Mouse (Mus musculus) testis, adult 2 months (tissue): ENCODE data around the gene Mafg. TPM values are rescaled to one million over a fixed set of nuclear protein-coding genes. Genes with fewer than 3 reads are reported as not detected.
A peak's percentile ranks its signal among the peaks of the same experiment; 100 is the strongest.

Experiments used
- H3K27ac ChIP-seq: fragments of 200-500 bp; 2 replicates; pipeline ENCODE4 v1.5.1; 2012; ENCODE audit warnings: low read depth, low read length; ENCODE audit not compliant: control insufficient read depth, insufficient read depth
- H3K27me3 ChIP-seq: fragments of 200-500 bp; 2 replicates; pipeline ENCODE4 v1.6.1; 2012; ENCODE audit warnings: mild to moderate bottlenecking, low read length, moderate library complexity; ENCODE audit not compliant: control insufficient read depth, insufficient read depth
- H3K36me3 ChIP-seq: fragments of 200-500 bp; 2 replicates; pipeline ENCODE4 v1.6.1; 2012; ENCODE audit warnings: mild to moderate bottlenecking, low read length; ENCODE audit not compliant: control insufficient read depth, insufficient read depth
- H3K4me1 ChIP-seq: fragments of 200-500 bp; 2 replicates; pipeline ENCODE4 v1.6.1; 2012; ENCODE audit warnings: low read length; ENCODE audit not compliant: control insufficient read depth, insufficient read depth
- H3K4me3 ChIP-seq: fragments of 200-500 bp; 2 replicates; pipeline ENCODE4 v1.5.1; 2012; ENCODE audit warnings: low read depth, mild to moderate bottlenecking, low read length, moderate library complexity, mixed read lengths; ENCODE audit not compliant: control insufficient read depth
- CTCF ChIP-seq: fragments of 200-500 bp; IDR thresholded peaks from 2 replicates; pipeline ENCODE4 v1.5.1; 2012; ENCODE audit warnings: low read depth, mild to moderate bottlenecking, inconsistent platforms, low read length, moderate library complexity; ENCODE audit not compliant: control insufficient read depth, insufficient read depth, insufficient replicate concordance
- POLR2A ChIP-seq: fragments of 200-500 bp; IDR thresholded peaks from 2 replicates; pipeline ENCODE4 v1.6.1; 2012; ENCODE audit warnings: low read depth, mild to moderate bottlenecking, inconsistent platforms, low read length, moderate library complexity; ENCODE audit not compliant: control insufficient read depth
- polyA plus RNA-seq: library from polyadenylated mRNA; depleted of rRNA; stranded (reverse); fragments of >200 nt; gene quantifications from 2 replicates; pipeline ENCODE4 v1.2.3, GENCODE M21; 2012

Gene Mafg
- polyA plus RNA-seq, 1 experiment, result 9.5 TPM

DNA sequence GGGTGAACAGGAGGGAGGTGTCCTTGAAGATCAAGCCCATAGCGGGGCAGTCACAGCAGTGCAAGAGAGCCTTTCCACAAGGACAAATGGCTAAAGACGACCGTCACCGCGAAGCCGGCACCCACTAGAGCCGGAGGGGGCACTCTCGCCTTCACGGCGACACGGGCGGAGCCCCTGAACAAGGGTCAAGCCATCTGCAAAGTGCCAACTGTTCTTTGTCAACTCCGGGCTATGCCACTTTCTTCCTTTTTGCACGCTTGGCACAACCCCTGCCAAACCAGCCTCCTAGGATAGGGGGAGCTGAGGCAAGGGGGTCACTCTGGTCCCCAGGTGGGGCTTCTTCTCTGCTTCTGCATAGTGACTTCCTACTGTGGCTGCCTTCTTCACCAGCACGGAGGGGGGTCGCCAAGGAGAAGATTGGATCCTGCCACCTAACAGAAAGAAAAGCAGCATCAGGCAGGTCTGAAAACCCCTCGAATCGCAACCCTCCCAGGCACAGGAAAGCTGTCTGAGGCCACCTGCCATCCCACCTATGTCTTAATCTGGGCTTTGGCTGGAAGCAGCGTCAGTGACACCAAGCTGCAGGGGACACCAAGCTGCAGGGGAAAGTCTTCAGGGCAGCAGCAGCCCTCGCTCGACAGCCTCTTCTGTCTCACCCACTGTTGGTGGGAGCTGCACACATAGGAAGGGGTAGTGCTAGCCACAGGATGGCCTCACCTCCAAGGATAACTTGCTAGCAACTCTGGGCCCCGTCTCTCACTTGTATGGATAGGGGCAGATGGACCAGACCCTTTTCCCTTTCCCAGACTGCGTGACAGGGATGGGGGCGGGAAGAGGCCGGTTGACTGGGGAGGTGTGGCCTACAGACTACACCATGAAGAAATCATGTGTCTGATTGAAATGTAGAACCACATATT, 14.5 kb downstream of the Mafg start:
- H3K27me3 ChIP-seq, result no peaks in the 10 kb centered on the region
- TF ChIP-seq POLR2A (no peak), CTCF (no peak)
- H3K4me3 ChIP-seq, result no peak overlapping the region
- peaks cover 15% of the 10 kb centered on the region for H3K4me1 ChIP-seq
- H3K36me3 ChIP-seq, result no peaks in the 10 kb centered on the region
- no peak overlapping the region for H3K27ac ChIP-seq

DNA sequence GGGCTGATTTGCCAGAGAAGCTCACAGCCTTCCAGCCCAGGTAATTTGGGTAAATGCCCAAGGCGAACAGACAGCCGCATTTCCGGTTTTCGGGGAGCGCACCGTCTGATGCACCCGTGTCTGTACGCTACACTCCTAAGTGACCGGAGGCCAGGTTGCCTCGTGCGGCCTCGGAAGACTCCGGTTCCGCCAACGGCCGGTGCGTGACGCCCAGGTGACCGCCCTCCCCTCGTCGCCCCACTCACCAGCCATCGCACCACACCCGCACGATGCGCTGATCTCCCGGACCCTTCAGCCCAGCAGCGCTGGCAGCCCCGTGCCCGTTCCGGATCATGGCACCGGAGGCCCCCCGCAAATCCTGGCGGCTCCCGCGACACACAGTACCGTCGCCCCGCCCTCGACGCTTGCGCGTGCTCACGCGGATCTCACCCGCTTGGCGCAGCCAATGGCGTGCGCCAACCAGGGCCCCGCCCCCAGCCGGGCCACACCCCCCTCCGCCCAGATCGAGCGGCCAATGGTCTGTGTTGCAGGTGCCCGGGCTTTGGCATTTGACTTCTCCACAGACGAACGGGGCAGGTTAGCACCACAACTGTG, 15.8 kb downstream of the Mafg start, which contains the start of gene Pcyt2:
Gene Pcyt2 (minus strand): TSS at position 418 of the 594 bp plus-strand sequence.
- H3K4me3 ChIP-seq, result peak within 1 kb of the TSS; percentile 89
- H3K4me1 ChIP-seq, result peaks cover 15% of the 10 kb centered on the region
- H3K27ac ChIP-seq, result peak within 1 kb of the TSS; percentile 87
- no peak for TF ChIP-seq CTCF
- TF ChIP-seq POLR2A, result peak; percentile 83
- no peaks in the 10 kb centered on the region for H3K27me3 ChIP-seq
- no peaks in the 10 kb centered on the region; the same call in 1 of the 2 replicates for H3K36me3 ChIP-seq

DNA sequence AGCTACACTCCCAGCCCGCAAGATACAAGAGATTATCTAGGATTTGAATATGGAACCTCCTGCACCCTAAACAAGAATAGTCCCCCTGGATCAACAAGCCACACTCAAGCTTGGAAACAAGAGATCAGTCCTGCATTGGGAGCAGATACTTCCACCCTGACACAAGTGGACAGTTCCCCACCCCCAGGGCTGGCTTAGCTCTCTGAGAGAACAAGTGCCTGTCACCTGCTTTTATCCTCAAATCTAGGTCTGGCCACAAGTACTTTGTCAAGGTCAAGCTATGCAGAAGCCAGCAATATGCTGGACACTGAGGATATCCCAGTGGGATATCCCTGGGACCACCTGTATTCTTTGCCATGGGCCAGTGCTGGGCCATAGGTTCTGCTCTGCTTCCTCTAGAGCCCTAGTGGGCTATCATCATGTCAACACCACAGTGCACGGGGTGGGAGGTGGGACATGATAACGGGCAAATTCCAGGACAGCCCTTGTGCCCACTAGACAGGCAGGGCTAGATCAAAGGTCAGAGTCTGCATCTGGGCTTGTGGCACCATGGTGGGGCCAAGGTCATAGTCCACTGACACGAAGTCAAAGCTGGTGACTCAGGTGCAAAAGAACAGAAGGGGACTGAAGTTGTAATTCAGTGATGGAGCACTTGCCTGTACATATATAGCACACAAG, 16.6 kb downstream of the Mafg start:
- peak overlapping the region; percentile 89 for H3K4me3 ChIP-seq
- no peaks in the 10 kb centered on the region for H3K27me3 ChIP-seq
- TF ChIP-seq POLR2A, result no peak
- TF ChIP-seq CTCF, result no peak
- H3K4me1 ChIP-seq, result peaks cover 15% of the 10 kb centered on the region
- H3K36me3 ChIP-seq, result no peaks in the 10 kb centered on the region; the same call in 1 of the 2 replicates
- peak overlapping the region; percentile 87 for H3K27ac ChIP-seq

DNA sequence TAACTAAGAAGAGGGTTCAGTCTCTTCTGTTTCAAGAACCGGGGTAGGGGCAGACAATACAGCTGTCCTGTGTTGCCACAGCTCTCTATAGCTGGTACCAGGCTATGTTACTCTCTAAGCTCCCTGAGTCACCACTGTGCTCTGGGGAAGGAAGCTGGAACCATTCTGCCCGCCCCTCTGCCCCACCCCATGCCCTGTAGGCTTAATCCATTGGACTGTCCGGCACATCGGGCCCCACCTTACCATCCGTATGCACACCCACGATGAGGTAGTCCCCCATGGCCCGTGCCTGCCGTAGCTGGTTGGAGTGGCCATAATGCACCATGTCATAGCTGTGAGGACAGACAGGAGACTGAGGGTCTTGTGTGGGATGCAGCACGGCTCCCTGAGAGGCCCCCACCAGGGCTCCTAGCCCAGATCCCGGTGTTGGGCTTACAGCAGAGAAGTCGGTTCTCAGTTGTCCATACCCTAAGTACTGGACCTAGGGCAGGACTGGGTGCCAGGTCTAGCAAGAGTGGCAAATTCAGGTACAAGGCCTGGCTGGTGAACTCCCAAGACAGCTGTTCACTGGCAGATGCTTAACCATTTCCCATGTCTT, 17.7 kb downstream of the Mafg start:
- no peak for TF ChIP-seq POLR2A
- TF ChIP-seq CTCF, result no peak
- Histone ChIP-seq H3K4me3 (no peak overlapping the region), H3K27ac (no peak overlapping the region), H3K36me3 (no peaks in the 10 kb centered on the region; the same call in 1 of the 2 replicates), H3K4me1 (peaks cover 15% of the 10 kb centered on the region), H3K27me3 (no peaks in the 10 kb centered on the region)

DNA sequence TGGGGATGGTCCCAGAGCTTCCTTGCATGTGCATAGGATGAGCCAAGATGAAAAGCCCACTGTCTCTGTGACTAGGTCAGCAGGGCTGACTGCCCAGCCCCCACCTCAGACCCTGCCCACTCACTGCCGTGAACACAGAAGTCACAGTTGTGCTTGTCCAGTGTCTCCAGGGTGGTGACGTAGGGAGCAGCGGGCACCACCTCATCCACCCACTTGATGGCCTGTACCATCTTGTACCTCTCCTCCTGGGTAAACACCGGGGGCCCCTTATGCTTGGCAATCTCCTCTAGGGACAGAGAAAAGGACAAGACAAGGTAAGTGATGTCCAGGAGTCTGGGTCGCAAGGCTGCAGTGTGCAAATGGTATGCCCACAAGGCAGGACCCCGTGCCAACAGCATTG, 18.2 kb downstream of the Mafg start:
- no peak overlapping the region for H3K4me3 ChIP-seq
- no peaks in the 10 kb centered on the region for H3K27me3 ChIP-seq
- H3K4me1 ChIP-seq, result peaks cover 15% of the 10 kb centered on the region
- TF ChIP-seq POLR2A, result no peak
- no peak for TF ChIP-seq CTCF
- no peak overlapping the region for H3K27ac ChIP-seq
- no peaks in the 10 kb centered on the region; the same call in 1 of the 2 replicates for H3K36me3 ChIP-seq

DNA sequence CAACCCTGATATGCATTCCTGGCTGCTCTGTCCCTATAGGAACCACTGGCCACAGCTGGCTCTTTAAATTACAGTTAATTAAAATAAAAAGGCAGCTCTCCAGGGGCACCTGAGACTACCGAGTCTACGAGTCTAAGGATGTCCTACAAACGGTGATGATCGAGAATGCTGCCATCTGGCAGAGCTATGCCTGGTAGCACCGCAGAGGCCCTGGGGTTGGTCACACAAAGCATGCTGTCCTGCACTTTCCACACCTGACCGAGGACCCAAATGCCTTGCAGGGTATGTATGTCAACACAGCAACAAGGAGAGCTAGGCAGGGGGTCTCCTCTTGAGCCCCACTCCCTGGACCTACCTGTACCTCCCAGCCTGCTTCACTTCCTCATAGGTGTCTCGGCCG, 19.4 kb downstream of the Mafg start:
- no peaks in the 10 kb centered on the region for H3K27me3 ChIP-seq
- H3K4me1 ChIP-seq, result peaks cover 19% of the 10 kb centered on the region
- no peak overlapping the region for H3K4me3 ChIP-seq
- TF ChIP-seq POLR2A (no peak), CTCF (no peak)
- H3K27ac ChIP-seq, result no peak overlapping the region
- H3K36me3 ChIP-seq, result no peaks in the 10 kb centered on the region; the same call in 1 of the 2 replicates

DNA sequence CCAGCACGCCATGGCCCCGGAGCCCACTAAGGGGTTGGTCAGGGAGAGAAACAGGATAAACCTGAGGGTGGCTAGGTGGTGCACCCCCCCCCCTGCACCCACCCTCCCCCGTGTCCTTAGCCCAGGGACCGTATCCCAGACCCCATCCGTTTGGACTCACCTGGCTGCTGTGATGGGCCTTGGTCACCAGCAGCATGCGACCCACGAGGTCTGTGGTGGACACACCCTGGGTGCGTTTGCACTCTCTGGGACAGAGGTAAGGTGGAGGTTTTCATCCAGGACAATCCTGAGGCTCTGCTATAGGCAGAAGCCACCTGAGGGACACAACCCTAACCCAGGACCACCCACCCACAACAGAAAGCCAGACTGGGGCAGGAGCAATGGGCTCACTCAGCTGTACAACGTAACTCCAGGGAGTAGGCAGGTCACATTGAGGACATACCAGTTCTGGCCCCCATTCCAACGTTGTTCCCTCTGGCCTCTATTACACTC, 19.9 kb downstream of the Mafg start:
- Histone ChIP-seq H3K27ac (no peak overlapping the region), H3K27me3 (no peaks in the 10 kb centered on the region), H3K36me3 (no peaks in the 10 kb centered on the region; the same call in 1 of the 2 replicates), H3K4me1 (peaks cover 21% of the 10 kb centered on the region), H3K4me3 (no peak overlapping the region)
- TF ChIP-seq POLR2A (no peak), CTCF (no peak)
